Mouse (Mus musculus): ENCODE data around the gene Ebf1.

- TF ChIP-seq CTCF (IDR thresholded peaks at IDR 0.05; ENCODE audit: extremely low read depth, insufficient read depth, insufficient read length, insufficient replicate concordance) (no peak), POLR2A (IDR thresholded peaks at IDR 0.05; ENCODE audit: low read depth, low read length) (no peak)
Measured at GRCm38 (mm10) chr11:44593016-44593415, 24.1 kb upstream of the Ebf1 start.
